Mouse (Mus musculus) MEL (cell line): ENCODE results near the gene Snrnp48. TPM values are rescaled to one million over a fixed set of nuclear protein-coding genes. Genes with fewer than 3 reads are reported as not detected.

Experiments
- DNase-seq: peaks from one replicate; pipeline ENCODE4 v3.0.0; 2011; ENCODE audit warnings: low read depth, low spot score
- H3K27ac ChIP-seq: 2 replicates; pipeline ENCODE4 v1.5.1; 2012; ENCODE audit warnings: low read depth, mild to moderate bottlenecking, control low read depth, low read length, moderate library complexity; ENCODE audit not compliant: control insufficient read depth
- H3K27me3 ChIP-seq, 2 experiments: fragments of 150-350 bp in 1 of 2; sonication (generic) in 1 of 2; 2 replicates each; pipeline ENCODE4 v1.6.1; 2012; ENCODE audit warnings: low read length in 2 of 2, mild to moderate bottlenecking in 2 of 2, improper control_type of control experiment in 1 of 2, moderate library complexity in 1 of 2; ENCODE audit not compliant: insufficient read depth in 2 of 2, control insufficient read depth in 1 of 2
- H3K36me3 ChIP-seq, 2 experiments: 2 replicates each; pipeline ENCODE4 v1.6.1; 2012 to 2014; ENCODE audit warnings: low read length in 2 of 2, improper control_type of control experiment in 1 of 2, inconsistent platforms in 1 of 2, mild to moderate bottlenecking in 1 of 2; ENCODE audit not compliant: insufficient read depth in 2 of 2, control insufficient read depth in 1 of 2
- H3K4me1 ChIP-seq, 2 experiments: fragments of 150-350 bp in 1 of 2; sonication (generic) in 1 of 2; 2 replicates each; pipeline ENCODE4 v1.6.1; 2012; ENCODE audit warnings: low read length in 2 of 2, improper control_type of control experiment in 1 of 2, mild to moderate bottlenecking in 1 of 2; ENCODE audit not compliant: insufficient read depth in 2 of 2, control insufficient read depth in 1 of 2
- H3K4me3 ChIP-seq, 2 experiments: fragments of 150-350 bp in 1 of 2; sonication (generic) in 1 of 2; 2 replicates each; pipeline ENCODE4 v1.5.1; 2012; ENCODE audit warnings: low read depth in 2 of 2, low read length in 2 of 2, mild to moderate bottlenecking in 2 of 2, moderate library complexity in 2 of 2, control low read depth in 1 of 2, improper control_type of control experiment in 1 of 2; ENCODE audit not compliant: control insufficient read depth in 1 of 2, insufficient read depth in 1 of 2
- H3K79me2 ChIP-seq: 2 replicates; pipeline ENCODE4 v1.6.1; 2012; ENCODE audit warnings: mild to moderate bottlenecking, low read length, moderate library complexity; ENCODE audit not compliant: control insufficient read depth, poor library complexity, insufficient read depth
- H3K9ac ChIP-seq: 2 replicates; pipeline ENCODE4 v1.6.1; 2012; ENCODE audit warnings: low read depth, mild to moderate bottlenecking, control low read depth, low read length, moderate library complexity; ENCODE audit not compliant: control insufficient read depth, poor library complexity, severe bottlenecking
- H3K9me3 ChIP-seq: fragments of 150-350 bp; sonication (generic); replicated peaks from 2 replicates; pipeline ENCODE4 v1.6.1; 2012; ENCODE audit warnings: mild to moderate bottlenecking, low read length, improper control_type of control experiment, moderate library complexity; ENCODE audit not compliant: insufficient read depth
- CHD1 ChIP-seq: IDR thresholded peaks from 2 replicates; pipeline ENCODE4 v1.6.1; 2012; ENCODE audit warnings: low read depth, mild to moderate bottlenecking, inconsistent platforms, low read length, improper control_type of control experiment
- CTCF ChIP-seq, 3 experiments: IDR thresholded peaks in 2 of 3; conservative IDR thresholded peaks in 1 of 3; 2 replicates each; pipeline ENCODE4 v1.5.1; 2011 to 2012; ENCODE audit warnings: low read length in 3 of 3, low read depth in 2 of 3, mild to moderate bottlenecking in 2 of 3, improper control_type of control experiment in 1 of 3, inconsistent platforms in 1 of 3, mixed read lengths in 1 of 3, moderate library complexity in 1 of 3; ENCODE audit not compliant: control insufficient read depth in 1 of 3, insufficient read depth in 1 of 3, poor library complexity in 1 of 3, severe bottlenecking in 1 of 3
- GABPA ChIP-seq: IDR thresholded peaks from 2 replicates; pipeline ENCODE4 v1.6.1; 2012; ENCODE audit warnings: low read depth, mild to moderate bottlenecking, inconsistent platforms, low read length, improper control_type of control experiment, moderate library complexity
- HCFC1 ChIP-seq: IDR thresholded peaks from 2 replicates; pipeline ENCODE4 v1.6.1; 2012; ENCODE audit warnings: low read depth, mild to moderate bottlenecking, inconsistent platforms, low read length, improper control_type of control experiment, moderate library complexity
- JUND ChIP-seq: IDR thresholded peaks from 2 replicates; pipeline ENCODE4 v1.6.1; 2011; ENCODE audit warnings: low read depth, mild to moderate bottlenecking, improper control_type of control experiment, low read length
- MAX ChIP-seq: IDR thresholded peaks from 2 replicates; pipeline ENCODE4 v1.6.1; 2011; ENCODE audit warnings: low read length, improper control_type of control experiment
- MAZ ChIP-seq: IDR thresholded peaks from 2 replicates; pipeline ENCODE4 v1.6.1; 2012; ENCODE audit warnings: low read depth, mild to moderate bottlenecking, inconsistent platforms, low read length, improper control_type of control experiment
- MXI1 ChIP-seq: IDR thresholded peaks from 2 replicates; pipeline ENCODE4 v1.6.1; 2011; ENCODE audit warnings: mild to moderate bottlenecking, low read depth, low read length, improper control_type of control experiment
- MYB ChIP-seq: IDR thresholded peaks from 2 replicates; pipeline ENCODE4 v1.6.1; 2011; ENCODE audit warnings: mild to moderate bottlenecking, low read depth, low read length, improper control_type of control experiment
- MYC ChIP-seq: IDR thresholded peaks from 2 replicates; pipeline ENCODE4 v1.6.1; 2011; ENCODE audit warnings: low read depth, mild to moderate bottlenecking, low read length, improper control_type of control experiment, moderate library complexity
- NRF1 ChIP-seq: IDR thresholded peaks from 2 replicates; pipeline ENCODE4 v1.6.1; 2014; ENCODE audit warnings: low read depth, mild to moderate bottlenecking, inconsistent platforms, low read length, improper control_type of control experiment, moderate library complexity; ENCODE audit not compliant: poor library complexity, insufficient read depth, severe bottlenecking
- RCOR1 ChIP-seq: IDR thresholded peaks from 2 replicates; pipeline ENCODE4 v1.6.1; 2012; ENCODE audit warnings: low read depth, mild to moderate bottlenecking, inconsistent platforms, low read length, improper control_type of control experiment
- ZC3H11A ChIP-seq: IDR thresholded peaks from 2 replicates; pipeline ENCODE4 v1.6.1; 2012; ENCODE audit warnings: low read depth, mild to moderate bottlenecking, inconsistent platforms, low read length, improper control_type of control experiment
- ZMIZ1 ChIP-seq: IDR thresholded peaks from 2 replicates; pipeline ENCODE4 v1.6.1; 2012; ENCODE audit warnings: low read depth, mild to moderate bottlenecking, inconsistent platforms, low read length, improper control_type of control experiment, moderate library complexity
- ZNF384 ChIP-seq: IDR thresholded peaks from 2 replicates; pipeline ENCODE4 v1.6.1; 2012; ENCODE audit warnings: low read depth, mild to moderate bottlenecking, inconsistent platforms, low read length, improper control_type of control experiment
- polyA plus RNA-seq, 2 experiments: library from polyadenylated mRNA; stranded (reverse) in 1 of 2; unstranded in 1 of 2; fragments of >175 nt in 1 of 2; fragments of >200 nt in 1 of 2; gene quantifications; 2 replicates each; pipeline versions ENCODE4 v1.2.1 to v1.2.4; 2012; ENCODE audit warnings: low replicate concordance in 2 of 2, low read depth in 1 of 2; ENCODE audit not compliant: insufficient read length in 2 of 2, insufficient read depth in 1 of 2, missing spikeins in 1 of 2
- total RNA-seq: library from RNA; depleted of rRNA; stranded (reverse); fragments of 300-350 nt; gene quantifications from 2 replicates; pipeline ENCODE4 v1.2.3, GENCODE M21; 2012

Gene Snrnp48
- total and polyA plus RNA-seq, 3 experiments = 60.4 to 134 (median 63.2) TPM

GRCm38 (mm10) chr13:38253696-38254095 lies 49.0 kb downstream of the Snrnp48 start:
- TF ChIP-seq RCOR1 = no peak
- TF ChIP-seq MAX = no peak
- no peak for TF ChIP-seq MYC
- no peak for TF ChIP-seq GABPA
- Histone ChIP-seq H3K4me3 (no peak overlapping the region), H3K27ac (no peak overlapping the region), H3K27me3 (no peaks in the 10 kb centered on the region; a peak in 2 of 4 replicates), H3K9me3 (no peaks in the 10 kb centered on the region), H3K36me3 (no peaks in the 10 kb centered on the region), H3K4me1 (no peaks in the 10 kb centered on the region), H3K9ac (no peak overlapping the region), H3K79me2 (no peaks in the 10 kb centered on the region)
- DNase-seq = no peak

DNA sequence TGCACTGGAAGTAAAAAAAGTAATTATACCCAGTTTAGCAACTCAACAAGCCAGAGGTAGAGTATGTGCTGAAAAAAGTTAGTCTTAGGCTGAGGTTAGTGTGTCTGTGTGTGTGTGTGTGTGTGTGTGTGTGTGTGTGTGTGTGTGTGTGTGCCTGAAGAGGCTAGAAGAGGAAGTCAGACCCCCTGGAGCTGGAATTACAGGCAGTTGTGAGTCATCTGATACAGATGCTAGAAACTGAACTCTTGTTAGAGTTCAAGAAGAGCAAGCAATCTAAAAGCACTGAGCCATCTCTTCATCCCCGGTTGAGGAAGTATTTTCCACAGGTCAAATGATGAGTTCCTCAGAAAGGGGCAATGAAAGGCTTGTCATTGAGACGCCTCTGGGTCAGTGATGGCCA lies 54.2 kb downstream of the Snrnp48 start:
- Histone ChIP-seq H3K27me3 (no peaks in the 10 kb centered on the region; a peak in 3 of 4 replicates), H3K79me2 (no peaks in the 10 kb centered on the region), H3K9ac (no peak overlapping the region), H3K4me3 (no peak overlapping the region), H3K4me1 (no peaks in the 10 kb centered on the region), H3K36me3 (no peaks in the 10 kb centered on the region), H3K27ac (no peak overlapping the region), H3K9me3 (no peaks in the 10 kb centered on the region)
- TF ChIP-seq ZMIZ1 = no peak
- TF ChIP-seq ZC3H11A = no peak
- TF ChIP-seq RCOR1 = no peak
- TF ChIP-seq CTCF (IDR thresholded peaks at IDR 0.05 in 2 of 3, conservative IDR thresholded peaks at IDR 0.05 in 1 of 3; ENCODE audit: control insufficient read depth in 1 of 3, insufficient read depth in 1 of 3, low read depth in 2 of 3, low read length in 3 of 3, poor library complexity in 1 of 3, severe bottlenecking in 1 of 3) = no peak
- no peak for TF ChIP-seq MYB
- no peak for TF ChIP-seq NRF1
- TF ChIP-seq MAX = no peak
- no peak for TF ChIP-seq MAZ
- no peak for TF ChIP-seq JUND
- no peak for TF ChIP-seq ZNF384
- no peak for TF ChIP-seq HCFC1
- TF ChIP-seq MXI1 = no peak
- TF ChIP-seq GABPA = no peak
- TF ChIP-seq CHD1 = no peak
- peak; percentile 40 for DNase-seq
